Mouse (Mus musculus) testis, adult 2 months (tissue): ENCODE measurements around the gene Zfp113. TPM values are rescaled to one million over a fixed set of nuclear protein-coding genes. Genes with fewer than 3 reads are reported as not detected.

ENCODE experiments used
- H3K27ac ChIP-seq: fragments of 200-500 bp; 2 replicates; pipeline ENCODE4 v1.5.1; 2012; ENCODE audit warnings: low read depth, low read length; ENCODE audit not compliant: control insufficient read depth, insufficient read depth
- H3K27me3 ChIP-seq: fragments of 200-500 bp; 2 replicates; pipeline ENCODE4 v1.6.1; 2012; ENCODE audit warnings: mild to moderate bottlenecking, low read length, moderate library complexity; ENCODE audit not compliant: control insufficient read depth, insufficient read depth
- H3K36me3 ChIP-seq: fragments of 200-500 bp; 2 replicates; pipeline ENCODE4 v1.6.1; 2012; ENCODE audit warnings: mild to moderate bottlenecking, low read length; ENCODE audit not compliant: control insufficient read depth, insufficient read depth
- H3K4me1 ChIP-seq: fragments of 200-500 bp; 2 replicates; pipeline ENCODE4 v1.6.1; 2012; ENCODE audit warnings: low read length; ENCODE audit not compliant: control insufficient read depth, insufficient read depth
- H3K4me3 ChIP-seq: fragments of 200-500 bp; 2 replicates; pipeline ENCODE4 v1.5.1; 2012; ENCODE audit warnings: low read depth, mild to moderate bottlenecking, low read length, moderate library complexity, mixed read lengths; ENCODE audit not compliant: control insufficient read depth
- CTCF ChIP-seq: fragments of 200-500 bp; IDR thresholded peaks from 2 replicates; pipeline ENCODE4 v1.5.1; 2012; ENCODE audit warnings: low read depth, mild to moderate bottlenecking, inconsistent platforms, low read length, moderate library complexity; ENCODE audit not compliant: control insufficient read depth, insufficient read depth, insufficient replicate concordance
- POLR2A ChIP-seq: fragments of 200-500 bp; IDR thresholded peaks from 2 replicates; pipeline ENCODE4 v1.6.1; 2012; ENCODE audit warnings: low read depth, mild to moderate bottlenecking, inconsistent platforms, low read length, moderate library complexity; ENCODE audit not compliant: control insufficient read depth
- polyA plus RNA-seq: library from polyadenylated mRNA; depleted of rRNA; stranded (reverse); fragments of >200 nt; gene quantifications from 2 replicates; pipeline ENCODE4 v1.2.3, GENCODE M21; 2012; rRNA removed

Gene Zfp113
- polyA plus RNA-seq, 1 experiment: 2.2 TPM

GRCm38 (mm10) chr5:138104976-138105375, 50.6 kb downstream of the Zfp113 start:
- peaks cover 2% of the 10 kb centered on the region; the same call in 1 of the 2 replicates for H3K36me3 ChIP-seq

DNA sequence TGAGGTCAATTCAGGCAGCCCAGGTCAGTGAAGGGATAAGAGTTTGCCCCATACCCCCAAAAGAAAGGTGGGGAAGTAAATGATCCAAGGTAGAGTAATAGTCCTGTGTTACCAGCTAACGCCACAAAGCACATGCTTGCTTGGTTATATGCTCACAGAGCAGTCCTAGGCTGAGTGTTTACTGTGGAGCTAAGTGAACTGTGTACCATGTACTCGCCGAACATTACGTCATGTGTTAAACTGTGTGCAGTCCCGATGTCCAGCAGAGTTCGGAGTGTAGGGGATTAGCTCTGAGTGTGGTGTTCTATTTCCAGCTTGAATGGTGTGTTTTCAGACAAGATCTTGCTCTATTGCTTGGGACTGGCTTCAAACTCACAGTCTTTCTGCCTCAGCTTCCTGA, 61.1 kb downstream of the Zfp113 start:
- H3K36me3 ChIP-seq: peaks cover 4% of the 10 kb centered on the region
- TF ChIP-seq CTCF (no peak), POLR2A (no peak)

More at GRCm38 (mm10) chr5:138104976-138105375, 50.6 kb downstream of the Zfp113 start:
- H3K27me3 ChIP-seq: no peaks in the 10 kb centered on the region
- H3K4me3 ChIP-seq: no peak overlapping the region
- no peaks in the 10 kb centered on the region for H3K4me1 ChIP-seq
- TF ChIP-seq POLR2A: no peak
- no peak for TF ChIP-seq CTCF
- H3K27ac ChIP-seq: no peak overlapping the region

GRCm38 (mm10) chr5:138092771-138093170, 62.8 kb downstream of the Zfp113 start:
- Histone ChIP-seq H3K36me3 (peaks cover 4% of the 10 kb centered on the region), H3K27me3 (no peaks in the 10 kb centered on the region), H3K27ac (no peak overlapping the region), H3K4me1 (no peaks in the 10 kb centered on the region), H3K4me3 (no peak overlapping the region)
- no peak for TF ChIP-seq POLR2A
- TF ChIP-seq CTCF: no peak

More for the DNA sequence above, 61.1 kb downstream of the Zfp113 start:
- Histone ChIP-seq H3K27me3 (no peaks in the 10 kb centered on the region), H3K4me1 (no peaks in the 10 kb centered on the region), H3K27ac (no peak overlapping the region), H3K4me3 (no peak overlapping the region)

DNA sequence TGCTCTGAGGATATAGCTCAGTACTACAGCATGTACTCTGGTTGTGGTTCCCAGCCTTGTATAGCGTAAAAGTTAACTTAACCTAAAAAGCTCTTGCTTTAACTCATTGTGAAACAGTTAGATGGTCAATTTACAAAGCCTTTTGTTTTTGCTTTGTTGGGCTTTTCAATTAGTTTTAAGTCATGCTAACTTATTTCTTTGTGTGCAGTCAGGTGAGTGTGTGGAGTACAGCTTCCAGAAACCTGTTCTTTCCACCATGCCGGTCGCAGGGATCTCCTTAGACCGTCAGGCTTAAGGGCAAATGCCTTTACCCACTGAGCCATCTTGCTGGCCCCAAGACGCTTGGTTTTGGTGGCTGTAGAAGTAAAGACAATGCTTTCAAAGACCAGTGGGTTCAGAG, 64.8 kb downstream of the Zfp113 start:
- Histone ChIP-seq H3K4me3 (no peak overlapping the region), H3K36me3 (peaks cover 4% of the 10 kb centered on the region), H3K27ac (no peak overlapping the region), H3K4me1 (no peaks in the 10 kb centered on the region), H3K27me3 (no peaks in the 10 kb centered on the region)
- no peak for TF ChIP-seq CTCF
- no peak for TF ChIP-seq POLR2A

DNA sequence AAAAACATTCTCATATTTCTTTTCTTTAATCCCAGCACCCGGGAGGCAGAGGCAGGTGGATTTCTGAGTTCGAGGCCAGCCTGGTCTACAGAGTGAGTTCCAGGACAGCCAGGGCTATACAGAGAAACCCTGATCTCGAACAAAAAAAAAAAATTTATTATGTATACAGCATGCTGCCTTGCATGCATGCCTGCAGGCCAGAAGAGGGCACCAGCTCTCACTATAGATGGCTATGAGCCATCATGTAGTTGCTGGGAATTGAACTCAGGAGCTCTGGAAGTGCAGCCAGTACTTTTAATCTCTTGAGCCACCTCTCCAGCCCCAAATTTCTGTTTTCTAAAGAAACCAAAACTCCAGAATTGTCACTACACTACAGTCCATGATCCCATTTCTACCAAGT, 65.3 kb downstream of the Zfp113 start:
- no peaks in the 10 kb centered on the region for H3K4me1 ChIP-seq
- peaks cover 4% of the 10 kb centered on the region for H3K36me3 ChIP-seq
- H3K4me3 ChIP-seq: no peak overlapping the region
- no peak overlapping the region for H3K27ac ChIP-seq
- no peak for TF ChIP-seq CTCF
- H3K27me3 ChIP-seq: no peaks in the 10 kb centered on the region

Other genes with a start within 250 kb of the Zfp113 start
- gene Cyp3a13, start 234.1 kb downstream of the Zfp113 start, polyA plus RNA-seq: not detected in 2 replicates
- 0.02 TPM in 1 of 2 replicates, not detected in the other for gene Gjc3, start 192.6 kb downstream of the Zfp113 start, polyA plus RNA-seq
- gene Azgp1, start 174.2 kb downstream of the Zfp113 start, polyA plus RNA-seq: 0.12 and 0.51 TPM in 2 replicates
- gene Smok3a, start 134.5 kb downstream of the Zfp113 start, polyA plus RNA-seq: 9.6 and 11.7 TPM in 2 replicates
- 13.1 and 13.5 TPM in 2 replicates for gene Smok3b, start 134.3 kb downstream of the Zfp113 start, polyA plus RNA-seq
- gene Smok3c, start 102.5 kb downstream of the Zfp113 start, polyA plus RNA-seq: 9.7 and 10.4 TPM in 2 replicates
- gene Zkscan1, start 70.7 kb downstream of the Zfp113 start, polyA plus RNA-seq: 3.4 and 4.0 TPM in 2 replicates
- 51.4 and 58.2 TPM in 2 replicates for gene Zscan21, start 38.8 kb downstream of the Zfp113 start, polyA plus RNA-seq
- 148 and 160 TPM in 2 replicates for gene Cops6, start 5.3 kb upstream of the Zfp113 start, polyA plus RNA-seq
- gene Ap4m1, start 16.3 kb upstream of the Zfp113 start, polyA plus RNA-seq: 65.6 and 70.3 TPM in 2 replicates
- gene Mcm7, start 16.7 kb upstream of the Zfp113 start, polyA plus RNA-seq: 93.6 and 96.0 TPM in 2 replicates
- 141 and 154 TPM in 2 replicates for gene Taf6, start 31.7 kb upstream of the Zfp113 start, polyA plus RNA-seq
- 1.6 and 1.7 TPM in 2 replicates for gene Cnpy4, start 31.7 kb upstream of the Zfp113 start, polyA plus RNA-seq
- gene Mblac1, start 38.6 kb upstream of the Zfp113 start, polyA plus RNA-seq: 5.4 and 6.2 TPM in 2 replicates
- gene Nxpe5, start 70.2 kb upstream of the Zfp113 start, polyA plus RNA-seq: 0.14 and 0.19 TPM in 2 replicates
- gene Lamtor4, start 99.7 kb upstream of the Zfp113 start, polyA plus RNA-seq: 23.2 and 28.3 TPM in 2 replicates
- gene BC037034, start 108.3 kb upstream of the Zfp113 start, polyA plus RNA-seq: 60.7 and 63.1 TPM in 2 replicates
- gene Gal3st4, start 117.1 kb upstream of the Zfp113 start, polyA plus RNA-seq: 0.10 TPM in 2 replicates
- not detected in 2 replicates for gene Gm43720, start 124.2 kb upstream of the Zfp113 start, polyA plus RNA-seq
- gene Gpc2, start 124.3 kb upstream of the Zfp113 start, polyA plus RNA-seq: 18.6 and 22.7 TPM in 2 replicates
- 201 and 224 TPM in 2 replicates for gene Stag3, start 124.5 kb upstream of the Zfp113 start, polyA plus RNA-seq
- gene Pvrig, start 186.2 kb upstream of the Zfp113 start, polyA plus RNA-seq: 1.4 and 1.5 TPM in 2 replicates